Mouse (Mus musculus): ENCODE results near the gene Cdc42bpg.
"Not testable (repeated sequence)": the region's sequence is repeated elsewhere in the genome, so short reads cannot be mapped to it uniquely, and the experiment has no call there.

Cdc42bpg gene

GRCm38 (mm10) chr19:6299450-6300267 lies 6.6 kb upstream of the Cdc42bpg start:
- DNase-seq: no peak

DNA sequence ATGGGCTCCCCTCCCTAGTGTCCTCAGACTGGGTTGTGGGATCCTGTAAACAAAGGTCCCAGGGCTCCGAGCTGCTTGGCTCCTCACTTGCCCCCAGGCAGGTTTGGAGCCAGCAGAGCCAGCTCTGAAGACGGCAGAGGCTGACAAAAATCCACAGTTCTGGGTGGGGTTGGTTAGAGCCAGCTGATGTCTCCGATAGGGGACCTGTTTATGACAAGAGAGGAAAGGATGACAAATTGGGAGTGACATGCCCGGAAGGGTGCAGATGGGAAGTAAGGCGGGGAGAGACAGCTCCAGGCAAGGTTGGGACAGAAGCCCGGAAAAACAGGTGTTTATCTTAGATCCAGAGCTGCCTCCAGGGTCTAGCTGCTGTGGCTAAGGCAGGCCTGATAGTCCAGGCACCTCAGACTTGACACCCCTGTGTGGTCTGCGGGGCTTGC lies 5.8 kb upstream of the Cdc42bpg start:
- DNase-seq: peak; percentile 62

DNA sequence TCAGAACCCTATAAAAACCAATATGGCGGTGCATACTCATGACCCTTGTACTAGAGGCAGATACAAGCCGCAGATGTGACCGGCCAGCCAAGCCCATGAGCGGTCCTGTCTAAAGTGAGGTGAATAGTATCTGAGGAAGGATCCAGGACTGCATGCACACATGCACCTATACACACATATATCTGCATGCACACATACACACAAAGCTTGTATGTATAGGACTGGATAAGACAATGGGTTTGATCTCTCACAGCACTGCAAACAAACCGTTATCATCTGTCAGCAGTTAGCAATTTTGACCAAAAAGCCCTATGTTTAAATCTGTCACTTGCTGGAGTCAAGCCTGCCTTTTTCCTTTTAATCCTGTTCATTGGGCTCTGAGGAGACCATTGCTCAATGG lies 4.1 kb upstream of the Cdc42bpg start:
- DNase-seq: no peak

DNA sequence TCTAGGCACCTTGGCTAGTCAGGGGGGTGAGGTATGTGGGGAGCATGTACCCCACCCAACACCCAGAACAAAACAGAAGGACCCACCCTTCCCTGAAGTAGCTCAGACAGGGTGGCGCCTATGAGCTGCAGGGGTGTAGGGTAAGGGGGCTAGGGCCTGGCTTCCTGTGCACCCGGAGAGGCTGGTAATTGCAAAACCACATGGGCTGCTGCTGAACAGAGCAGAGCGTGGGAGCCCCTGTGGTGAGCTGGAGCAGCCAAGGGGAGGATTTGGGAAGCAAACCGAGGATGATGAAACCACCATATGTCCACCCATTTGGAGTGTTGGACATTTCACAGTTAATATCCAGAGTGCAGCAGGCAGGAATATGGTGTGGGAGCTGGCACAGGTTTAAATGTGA lies 3.7 kb upstream of the Cdc42bpg start:
- DNase-seq: peak; percentile 95

DNA sequence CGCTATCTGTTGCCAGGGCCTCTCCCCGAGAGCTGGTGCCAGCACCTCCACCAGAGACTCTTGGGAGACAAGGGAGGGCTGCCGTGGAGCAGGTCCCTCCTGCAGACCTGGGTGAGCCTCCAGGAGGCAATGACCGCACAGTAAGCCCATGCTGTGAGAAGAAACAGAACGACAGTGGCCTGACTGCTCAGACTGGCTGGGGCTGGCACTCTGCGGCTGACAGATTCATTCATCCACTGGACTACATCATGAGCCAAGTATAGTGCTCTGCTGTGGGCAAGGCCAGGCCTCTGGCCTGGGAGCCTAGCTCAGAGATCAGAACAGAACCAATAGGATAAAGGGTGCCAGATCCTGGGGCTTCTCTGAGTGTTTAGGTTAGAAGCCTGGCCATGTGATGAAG lies 2.4 kb upstream of the Cdc42bpg start:
- DNase-seq: peak; percentile 75

DNA sequence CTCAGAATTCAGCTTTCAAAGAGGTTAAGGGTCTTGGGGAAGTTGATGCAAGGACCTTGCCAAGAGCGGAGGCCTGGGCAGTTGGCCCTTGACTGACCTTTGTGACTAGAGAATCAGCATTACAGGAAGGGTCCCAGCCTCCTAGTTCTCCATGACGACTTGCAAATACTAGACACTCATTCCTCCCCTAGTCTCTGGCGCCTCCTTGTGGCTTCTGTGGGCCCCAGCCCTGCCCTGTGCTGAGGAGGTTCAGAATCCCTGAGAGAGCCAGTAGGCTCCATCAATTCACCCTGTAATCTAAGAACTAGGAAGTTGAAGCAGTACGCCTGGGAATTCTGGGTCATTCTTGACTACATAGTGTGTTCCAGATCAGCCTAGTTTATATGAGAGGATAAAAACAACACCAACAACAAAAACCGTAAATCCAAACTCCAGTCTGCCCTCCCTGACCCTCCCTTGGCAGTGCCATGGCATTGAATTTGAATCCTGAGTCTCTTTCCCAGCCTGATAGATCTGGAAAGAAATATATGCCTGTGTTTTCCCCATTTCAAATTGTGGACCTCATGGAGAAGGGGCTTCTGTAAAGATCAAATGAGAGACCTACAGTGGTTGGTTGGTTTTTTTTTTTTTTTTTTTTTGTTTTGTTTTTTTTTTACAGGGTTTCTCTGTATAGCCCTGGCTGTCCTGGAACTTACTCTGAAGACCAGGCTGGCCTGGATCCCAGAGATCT lies 1.3 kb upstream of the Cdc42bpg start:
- DNase-seq: peak; percentile 92

DNA sequence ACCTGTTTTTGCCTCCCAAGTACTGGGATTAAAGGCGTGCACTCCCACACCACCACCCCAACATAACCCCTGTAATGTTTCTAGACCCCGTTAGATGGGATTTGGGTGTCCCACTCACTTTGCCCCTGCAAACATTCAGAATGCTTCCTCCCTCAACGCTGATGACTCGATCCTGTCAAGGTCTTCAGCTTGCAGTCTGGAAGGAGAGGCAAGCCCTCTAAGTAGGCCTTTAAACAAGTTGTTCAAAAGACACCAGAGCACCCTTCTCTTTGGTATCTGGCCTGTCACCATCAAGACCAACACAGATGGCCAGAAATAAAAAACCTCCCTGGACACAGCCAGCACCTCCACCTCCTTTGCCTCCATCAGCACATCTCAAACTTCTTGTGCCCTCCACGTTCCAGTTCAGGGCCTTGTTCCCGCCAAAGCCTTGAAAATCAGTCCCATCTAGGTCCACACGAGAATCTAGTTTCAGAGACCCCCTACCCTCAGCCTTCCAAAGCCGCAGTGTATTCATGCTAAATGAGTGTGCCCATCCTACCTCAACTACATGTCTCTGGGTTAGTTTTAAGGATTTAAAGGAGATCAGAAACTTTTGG lies 640 bp upstream of the Cdc42bpg start:
- DNase-seq: peak; percentile 67

DNA sequence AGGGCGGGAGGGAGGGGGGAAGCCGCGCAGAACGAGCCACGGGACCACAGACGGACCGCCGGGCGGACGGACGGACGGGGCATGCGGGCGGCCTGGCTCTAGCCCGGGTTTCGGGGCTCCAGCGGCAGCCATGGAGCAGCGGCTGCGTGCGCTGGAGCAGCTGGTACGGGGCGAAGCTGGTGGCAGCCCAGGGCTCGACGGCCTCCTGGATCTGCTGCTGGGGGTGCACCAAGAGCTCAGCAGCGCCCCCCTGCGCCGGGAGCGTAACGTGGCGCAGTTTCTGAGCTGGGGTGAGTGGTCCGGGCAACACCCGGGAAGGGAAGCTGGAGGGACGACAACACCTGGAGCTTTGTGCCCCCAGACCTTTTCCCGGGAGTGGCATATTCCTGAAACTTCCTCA lies 330 bp downstream of the Cdc42bpg start:
- DNase-seq: peak; percentile 84

- peak; percentile 83 for DNase-seq
Observed at GRCm38 (mm10) chr19:6307733-6308531, 1.7 kb downstream of the Cdc42bpg start.

GRCm38 (mm10) chr19:6310181-6310580 lies 3.9 kb downstream of the Cdc42bpg start:
- peak; percentile 78 for DNase-seq

- not testable (repeated sequence) for DNase-seq
Observed at GRCm38 (mm10) chr19:6311783-6312182, 5.5 kb downstream of the Cdc42bpg start.

DNA sequence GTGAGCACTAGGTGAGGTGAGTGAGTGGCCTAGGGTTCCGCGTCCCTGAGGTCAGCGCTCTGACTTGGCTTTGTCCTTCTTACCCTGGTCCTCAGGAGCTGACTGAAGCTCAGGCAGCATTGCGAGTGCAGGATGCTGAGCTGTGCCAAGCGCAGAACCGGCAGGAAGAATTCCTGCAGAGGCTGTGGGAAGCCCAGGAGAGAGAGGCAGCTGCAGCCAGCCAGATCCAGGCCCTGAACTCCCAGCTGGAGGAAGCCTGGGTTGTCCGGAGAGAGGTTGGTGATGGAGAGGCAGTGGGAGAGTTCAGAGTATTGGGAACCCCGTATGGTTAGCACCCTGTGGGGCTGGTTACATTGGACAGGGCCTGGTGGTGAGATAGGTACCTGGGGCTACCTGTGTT lies 7.5 kb downstream of the Cdc42bpg start:
- peak; percentile 57 for DNase-seq

DNA sequence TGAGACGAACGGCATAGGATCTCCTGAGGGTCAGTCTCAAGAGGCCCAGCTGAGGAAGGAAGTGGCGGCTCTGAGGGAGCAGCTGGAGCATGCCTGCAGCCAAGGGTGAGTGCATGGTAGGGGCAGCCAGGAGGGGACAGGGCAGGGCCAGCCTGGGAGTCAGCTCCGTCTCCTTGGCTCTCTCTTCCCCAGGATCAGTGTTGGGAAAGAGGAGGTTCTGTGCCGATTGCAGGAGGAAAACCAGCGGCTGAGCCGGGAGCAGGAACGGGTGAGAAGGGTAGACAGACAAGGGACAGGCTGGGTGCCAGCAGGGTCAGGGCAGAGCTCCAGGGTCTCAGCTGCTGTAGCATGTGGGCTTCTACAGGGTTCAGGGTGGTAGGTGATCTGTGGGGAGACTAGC lies 8.3 kb downstream of the Cdc42bpg start:
- DNase-seq: peak; percentile 48

DNA sequence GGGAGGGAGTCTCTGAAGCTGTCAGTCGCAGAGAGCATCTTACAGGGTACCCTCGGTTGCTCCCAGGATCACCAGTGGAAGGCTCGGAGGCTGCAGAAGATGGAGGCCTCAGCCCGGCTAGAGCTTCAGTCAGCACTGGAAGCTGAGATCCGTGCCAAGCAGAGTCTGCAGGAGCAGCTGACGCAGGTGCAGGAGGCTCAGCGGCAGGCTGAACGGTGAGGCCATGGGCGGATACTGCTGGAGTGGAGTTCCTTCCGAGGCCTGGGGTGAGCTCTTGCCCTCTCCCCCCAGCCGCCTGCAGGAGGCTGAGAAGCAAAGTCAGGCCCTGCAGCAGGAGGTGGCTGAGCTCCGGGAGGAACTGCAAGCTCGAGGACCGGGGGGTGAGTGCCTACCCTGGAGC lies 9.3 kb downstream of the Cdc42bpg start:
- DNase-seq: peak; percentile 84

DNA sequence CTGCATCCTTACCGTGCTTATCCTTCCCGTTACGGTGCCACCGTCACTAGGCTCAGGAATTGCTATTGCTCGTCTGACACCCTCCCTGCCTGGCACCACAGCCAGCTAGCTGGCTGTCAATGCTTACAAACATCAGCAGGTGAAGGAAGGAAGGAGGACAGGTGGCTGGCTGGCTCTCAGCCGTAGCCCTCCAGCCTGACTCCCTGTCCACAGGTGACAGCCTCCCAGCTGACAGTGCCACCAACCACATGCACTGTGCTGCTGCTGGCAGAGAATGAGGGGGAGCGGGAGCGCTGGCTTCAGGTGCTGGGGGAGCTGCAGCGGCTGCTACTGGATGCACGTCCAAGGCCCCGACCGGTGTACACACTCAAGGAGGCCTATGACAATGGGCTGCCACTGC lies 11.9 kb downstream of the Cdc42bpg start:
- no peak for DNase-seq

DNA sequence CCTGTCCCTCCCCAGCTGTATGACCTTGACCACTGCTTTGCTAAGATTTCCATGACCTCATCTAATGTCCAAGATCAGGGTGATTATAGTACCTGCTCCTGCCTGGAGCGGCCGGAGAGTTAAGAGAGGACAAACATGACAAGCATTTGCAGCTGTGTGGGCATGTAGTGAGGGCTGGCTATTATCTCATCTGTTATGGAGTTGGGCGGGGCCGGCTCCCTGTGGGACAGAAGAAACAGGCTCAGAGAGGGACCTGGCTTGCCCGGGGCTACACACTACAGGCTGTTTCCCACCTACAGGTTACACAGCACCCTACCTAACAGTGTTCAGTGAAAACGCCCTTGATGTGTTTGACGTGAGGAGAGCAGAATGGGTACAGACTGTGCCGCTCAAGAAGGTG lies 15.1 kb downstream of the Cdc42bpg start:
- DNase-seq: no peak

DNA sequence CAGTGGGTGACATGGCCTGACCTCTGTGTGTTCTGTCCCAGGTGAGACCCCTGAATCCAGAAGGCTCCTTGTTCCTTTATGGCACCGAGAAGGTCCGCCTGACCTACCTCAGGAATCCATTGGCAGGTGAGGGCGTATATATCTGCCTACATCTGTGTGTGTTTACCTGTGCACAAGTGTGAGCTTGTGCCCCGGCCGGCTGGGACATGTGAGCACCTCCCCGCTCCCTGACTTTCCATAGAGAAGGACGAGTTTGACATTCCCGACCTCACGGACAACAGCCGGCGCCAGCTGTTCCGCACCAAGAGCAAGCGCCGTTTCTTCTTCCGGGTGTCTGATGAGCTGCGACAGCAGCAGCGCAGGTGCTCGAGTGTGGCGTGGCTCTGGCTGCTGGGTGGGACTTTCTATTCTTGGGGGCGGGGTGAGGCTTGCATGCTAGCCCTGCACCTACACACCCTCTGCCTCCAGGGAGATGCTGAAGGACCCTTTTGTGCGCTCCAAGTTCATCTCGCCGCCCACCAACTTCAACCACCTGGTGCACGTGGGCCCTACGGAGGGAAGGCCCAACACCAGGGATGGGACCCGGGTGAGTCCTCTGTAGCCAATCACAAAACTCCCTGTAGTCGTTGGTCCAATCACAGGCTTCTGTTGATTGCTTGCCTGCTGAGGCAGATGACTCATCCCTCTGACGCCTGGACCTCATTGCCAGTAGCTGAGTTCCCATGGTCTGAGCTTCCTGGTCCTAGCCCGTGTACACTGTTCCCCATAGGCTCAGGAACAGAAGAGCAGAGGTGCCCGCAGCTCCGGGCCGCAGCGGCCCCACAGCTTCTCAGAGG lies 15.7 kb downstream of the Cdc42bpg start:
- no peak for DNase-seq

DNA sequence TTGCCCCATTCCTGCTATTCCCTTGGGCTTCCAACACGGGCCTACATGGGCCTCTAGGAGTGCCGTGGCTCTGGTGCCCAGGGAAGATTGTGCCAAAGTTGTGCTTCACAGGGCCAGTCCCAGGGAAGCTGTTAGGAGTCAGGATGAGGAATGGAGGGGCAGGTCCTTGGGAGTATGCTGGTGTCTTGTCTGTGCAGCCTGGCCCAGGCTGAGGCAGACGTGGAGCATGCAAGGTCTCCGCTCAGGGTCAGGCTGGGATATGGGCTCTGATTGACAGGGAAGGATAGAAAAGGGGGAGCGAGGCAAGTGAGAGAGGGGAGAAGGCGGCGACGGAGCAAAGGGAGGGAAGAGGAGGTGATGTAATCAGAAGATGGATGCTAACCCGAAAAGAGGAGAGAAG lies 18.5 kb downstream of the Cdc42bpg start:
- no peak for DNase-seq

DNA sequence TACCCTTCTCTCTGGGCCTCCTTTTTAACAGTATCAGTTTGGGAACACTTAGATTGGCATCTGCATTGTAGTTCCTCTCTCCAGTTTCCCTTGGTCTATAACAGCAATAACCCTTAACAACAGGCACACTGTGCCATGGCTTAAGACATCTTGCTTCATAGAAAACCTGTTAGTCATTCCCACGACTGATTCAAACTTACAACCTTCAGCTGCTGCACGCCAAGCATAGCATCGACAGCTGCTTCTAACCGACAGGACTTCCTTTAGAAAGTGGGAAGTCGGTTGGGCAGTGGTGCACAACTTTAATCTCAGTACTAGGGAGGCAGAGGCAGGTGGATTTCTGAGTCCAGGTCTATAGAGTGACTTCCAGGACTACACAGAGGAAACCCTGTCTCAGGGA lies 24.9 kb downstream of the Cdc42bpg start:
- DNase-seq: no peak

- peak; percentile 58 for DNase-seq
Observed at GRCm38 (mm10) chr19:6331719-6332516, 25.7 kb downstream of the Cdc42bpg start.

Measured in cerebellum, adult 9-11 months (tissue).